Mouse (Mus musculus) lung, postnatal 10 days (tissue): ENCODE measurements around the gene Pacrg.

Experiments used
- DNase-seq: peaks from one replicate; pipeline ENCODE4 v3.0.0; 2021

Pacrg gene

DNA sequence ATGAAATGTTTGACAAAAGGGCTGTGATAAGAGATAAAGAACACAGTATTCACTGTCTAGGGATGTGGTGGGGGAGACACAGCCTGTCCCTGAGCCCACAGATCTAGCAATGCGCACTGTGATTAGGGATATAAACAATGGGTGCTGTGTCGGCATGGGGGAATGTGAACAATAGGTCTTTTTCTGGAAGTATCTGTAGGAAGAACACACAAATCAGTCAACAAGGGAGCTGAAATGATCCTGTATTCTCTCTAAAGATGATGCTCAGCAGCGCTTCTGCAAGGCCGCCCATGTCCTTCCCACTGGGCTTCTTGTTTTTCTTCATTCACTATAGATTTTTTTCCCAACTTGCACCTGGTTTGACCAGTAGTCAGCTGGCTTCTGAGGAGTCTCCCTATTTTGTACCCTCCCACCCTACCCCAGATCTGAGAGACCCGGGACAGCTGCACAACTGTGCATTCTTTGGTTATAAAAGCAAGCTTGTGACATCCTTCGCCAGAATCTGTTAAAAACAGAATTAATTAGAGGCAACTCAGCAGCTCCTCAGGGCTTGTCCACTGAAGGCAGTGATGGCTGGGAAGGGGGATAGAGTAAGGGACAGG, 356.1 kb downstream of the Pacrg start:
- no peak for DNase-seq

DNA sequence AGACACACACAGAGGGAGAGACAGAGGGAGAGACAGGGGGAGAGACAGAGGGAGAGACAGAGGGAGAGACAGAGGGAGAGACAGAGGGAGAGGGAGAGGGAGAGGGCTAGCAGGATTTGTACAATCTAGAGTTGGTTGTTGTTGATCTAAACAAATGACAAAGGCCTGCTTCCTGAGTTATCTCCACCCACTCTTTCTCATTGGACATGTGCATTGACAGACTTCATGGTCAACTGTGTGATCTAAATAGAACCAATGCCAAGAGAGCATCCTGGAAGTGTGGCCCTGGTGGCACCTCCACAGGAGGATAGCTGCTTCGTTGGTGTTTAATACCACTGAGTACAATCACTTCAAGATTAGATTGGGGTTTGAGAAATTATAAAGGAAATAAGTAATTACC, 359.0 kb downstream of the Pacrg start:
- no peak for DNase-seq

DNA sequence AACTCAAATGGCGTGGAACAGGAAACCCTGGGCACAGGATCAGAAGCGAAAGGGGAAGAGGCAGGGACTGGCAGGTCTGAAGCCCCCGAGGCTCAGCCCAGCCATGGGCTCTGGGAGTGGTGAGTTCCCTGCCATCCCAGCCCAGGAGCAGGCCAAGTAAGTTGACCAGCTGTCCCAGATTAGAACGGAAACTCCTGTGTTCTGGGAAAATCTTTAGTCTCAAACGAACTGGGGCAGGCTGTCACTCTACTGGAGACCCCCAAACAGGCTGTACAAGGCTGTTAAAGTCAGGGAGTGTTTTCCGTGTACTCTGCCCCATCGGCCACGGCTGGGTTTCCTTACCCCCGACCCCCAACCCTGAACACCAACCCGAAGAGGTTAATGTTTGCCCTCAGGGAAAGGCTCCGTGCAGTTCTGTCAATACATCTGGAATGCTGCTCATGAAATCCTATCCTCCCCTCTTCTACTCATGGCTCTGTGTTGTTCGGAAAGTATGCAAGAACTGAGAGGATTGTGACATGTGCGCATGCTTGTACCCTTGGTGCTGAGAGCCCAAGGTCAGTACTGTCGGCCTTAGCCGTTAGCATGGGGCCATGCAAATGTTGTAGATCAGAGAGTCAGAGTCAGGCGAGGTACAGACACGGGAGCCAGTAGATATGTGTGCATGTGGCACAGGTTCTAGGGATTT, 360.9 kb downstream of the Pacrg start:
- no peak for DNase-seq

DNA sequence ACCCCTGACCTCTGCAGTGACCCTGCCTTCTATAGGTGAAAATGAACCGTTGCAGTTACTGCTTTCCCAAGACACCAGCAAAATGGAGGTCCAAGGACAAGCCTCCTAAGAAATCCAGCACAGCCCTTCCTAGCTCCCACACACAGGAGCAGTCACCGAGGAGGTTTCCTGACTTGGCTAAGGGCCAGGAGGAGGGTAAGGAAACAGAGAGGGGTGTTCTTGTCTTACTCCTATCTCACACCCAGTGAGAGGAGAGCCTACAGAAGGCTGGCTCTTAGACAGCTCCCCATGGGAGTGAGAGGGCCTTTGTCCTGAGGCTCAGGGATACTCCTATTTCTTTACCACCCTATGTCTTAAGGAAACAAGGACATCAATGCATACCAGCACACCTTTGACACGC, 361.7 kb downstream of the Pacrg start:
- peak; percentile 19 for DNase-seq

DNA sequence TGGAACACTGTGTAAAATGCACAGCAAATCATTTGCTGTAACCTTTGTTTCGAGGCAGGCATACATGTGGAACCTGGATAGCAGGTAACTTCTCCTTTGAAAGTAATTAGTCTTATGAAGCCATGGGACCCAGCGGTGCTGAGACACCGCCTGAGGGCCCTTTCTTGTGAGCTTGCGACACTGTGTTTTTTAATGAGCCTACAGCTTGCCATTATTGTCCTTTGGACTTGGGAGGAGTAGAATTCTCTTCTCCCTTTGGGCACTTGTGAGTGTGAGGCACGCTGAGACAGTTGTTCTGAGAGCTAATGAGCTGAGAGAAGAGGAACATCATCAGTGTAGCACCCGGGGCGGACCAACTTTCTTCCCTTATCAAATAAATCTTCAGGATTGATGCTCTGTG, 363.3 kb downstream of the Pacrg start:
- DNase-seq, result no peak

DNA sequence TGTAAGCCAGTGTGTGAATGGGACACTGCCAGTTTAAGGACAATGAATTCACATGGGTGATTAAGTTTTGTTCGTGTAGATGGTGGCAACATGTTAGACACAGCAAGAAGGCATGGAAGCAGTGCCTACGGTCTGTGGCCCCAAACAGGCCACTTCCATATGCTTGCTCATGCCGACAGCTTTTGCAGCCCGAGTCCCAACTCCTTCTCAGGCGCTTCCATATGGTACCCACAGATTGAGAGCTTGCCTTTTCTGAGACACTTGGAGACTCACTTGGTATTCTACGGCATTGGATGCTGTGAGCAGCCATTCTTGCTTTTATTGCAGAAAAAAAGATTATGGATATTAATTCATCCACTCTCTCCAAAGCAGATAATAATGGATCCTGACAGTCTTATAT, 365.1 kb downstream of the Pacrg start:
- no peak for DNase-seq

DNA sequence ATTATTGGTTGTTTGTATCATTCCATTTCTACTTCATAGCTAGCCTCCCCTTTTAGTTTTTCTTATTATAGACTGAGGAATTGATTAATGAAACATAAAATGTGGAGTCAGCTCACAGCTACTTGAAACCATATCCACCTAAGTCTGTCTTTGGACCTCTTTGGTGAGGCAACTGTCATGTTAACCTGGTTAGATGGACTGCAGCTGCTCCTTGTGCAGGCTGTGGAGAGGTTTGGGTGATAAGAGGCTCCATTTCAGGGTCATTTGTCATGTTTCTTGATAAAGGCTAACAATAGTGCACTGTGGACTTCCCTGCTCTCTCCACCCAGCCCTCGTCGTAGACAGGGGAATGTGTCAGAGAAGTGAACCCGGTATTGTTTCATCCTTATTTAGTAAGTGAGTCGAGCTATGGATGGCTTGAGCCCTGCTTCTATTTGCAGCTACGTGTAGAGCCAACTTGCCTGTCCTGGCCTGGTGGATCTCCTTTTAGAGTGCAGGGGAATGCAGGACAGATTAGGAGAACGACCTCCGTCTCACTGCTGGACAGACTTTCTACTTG, 366.2 kb downstream of the Pacrg start:
- DNase-seq, result no peak

DNA sequence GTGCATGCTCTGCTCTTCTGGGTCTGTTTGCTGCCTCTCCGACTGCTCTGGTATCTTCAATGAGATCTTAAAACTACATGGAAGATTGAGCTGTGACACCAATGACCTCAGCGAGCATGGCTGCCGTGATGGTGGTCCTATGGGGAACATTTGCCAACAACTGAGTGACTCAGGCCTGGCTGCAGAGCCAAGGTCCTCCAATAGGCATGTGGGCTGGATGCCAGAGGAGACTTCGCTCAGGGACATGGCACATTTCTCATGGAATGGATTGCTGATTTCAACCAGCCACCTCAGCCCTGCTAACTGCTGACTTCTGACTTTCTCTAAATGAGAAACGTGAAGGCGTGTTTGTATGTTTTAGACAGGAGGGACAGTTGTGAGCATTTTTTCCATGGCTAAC, 366.9 kb downstream of the Pacrg start:
- DNase-seq, result no peak

DNA sequence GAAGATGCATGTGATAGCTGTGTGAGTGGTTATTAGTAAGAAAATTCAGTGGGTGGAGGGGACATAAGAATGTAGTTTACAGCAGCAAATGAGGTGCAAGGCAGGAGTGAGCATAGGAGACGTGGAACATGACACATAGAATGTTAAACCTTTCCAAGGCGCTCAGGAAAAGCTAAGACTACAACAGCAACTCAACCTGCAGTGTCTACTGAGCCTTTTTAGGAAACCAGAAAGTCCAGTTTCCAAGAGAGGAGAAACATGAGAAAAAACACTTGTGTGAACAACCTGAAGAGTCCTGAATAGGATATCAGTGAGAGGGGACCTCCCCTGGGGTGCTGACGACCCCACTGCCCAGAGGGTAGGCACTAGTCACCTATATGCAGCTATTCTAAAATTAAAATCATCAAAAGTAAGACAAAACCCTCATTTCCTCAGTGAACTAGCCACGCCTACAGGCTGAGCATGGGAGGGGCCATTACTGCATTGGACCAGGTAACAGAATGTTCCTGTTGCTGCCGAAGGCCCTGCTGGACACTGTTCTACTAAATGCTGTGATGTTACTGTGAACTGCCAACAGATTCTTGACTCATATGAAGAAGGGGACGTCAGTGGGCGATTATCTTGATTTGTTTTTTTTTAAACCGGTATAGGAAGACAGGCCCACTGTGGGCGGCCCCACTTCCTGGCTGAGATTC, 370.1 kb downstream of the Pacrg start:
- DNase-seq, result no peak

DNA sequence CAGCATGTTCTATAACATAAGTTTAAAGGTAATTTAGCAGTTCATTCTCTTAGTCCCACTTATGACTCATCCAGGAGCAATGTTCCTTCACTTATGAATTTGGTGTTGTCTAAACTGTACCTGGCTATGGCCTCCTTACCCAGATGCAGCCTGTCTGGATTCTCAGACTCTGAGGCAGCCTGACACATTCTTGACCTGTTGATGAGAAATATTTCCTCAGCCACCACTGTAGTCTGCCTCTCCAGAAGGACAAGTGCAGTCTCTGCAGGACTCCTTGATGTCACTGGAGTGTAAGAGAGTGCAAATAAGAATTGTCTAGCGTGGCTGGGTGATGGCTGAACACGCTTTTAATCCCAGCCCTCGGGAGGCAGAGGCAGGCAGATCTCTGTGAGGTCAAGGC, 373.0 kb downstream of the Pacrg start:
- DNase-seq, result no peak

DNA sequence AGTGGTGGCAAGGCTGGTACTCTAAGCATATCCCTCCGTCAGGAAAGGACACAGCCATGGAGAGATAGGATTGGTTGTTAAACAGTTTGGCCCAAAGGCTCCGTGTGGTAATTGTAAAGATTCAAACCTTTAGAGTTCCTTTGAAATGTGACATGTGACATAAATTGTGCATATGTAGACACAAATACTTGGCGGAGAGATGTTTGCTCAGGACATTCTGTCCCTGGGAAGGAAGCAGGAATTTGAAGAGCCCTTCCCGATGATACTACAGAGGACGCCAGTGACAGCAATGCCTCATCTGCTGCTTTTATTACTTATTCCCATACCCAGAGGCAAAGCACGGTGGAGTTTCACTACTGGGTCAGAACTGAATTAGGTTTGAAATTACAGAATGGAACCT, 374.6 kb downstream of the Pacrg start:
- no peak for DNase-seq

DNA sequence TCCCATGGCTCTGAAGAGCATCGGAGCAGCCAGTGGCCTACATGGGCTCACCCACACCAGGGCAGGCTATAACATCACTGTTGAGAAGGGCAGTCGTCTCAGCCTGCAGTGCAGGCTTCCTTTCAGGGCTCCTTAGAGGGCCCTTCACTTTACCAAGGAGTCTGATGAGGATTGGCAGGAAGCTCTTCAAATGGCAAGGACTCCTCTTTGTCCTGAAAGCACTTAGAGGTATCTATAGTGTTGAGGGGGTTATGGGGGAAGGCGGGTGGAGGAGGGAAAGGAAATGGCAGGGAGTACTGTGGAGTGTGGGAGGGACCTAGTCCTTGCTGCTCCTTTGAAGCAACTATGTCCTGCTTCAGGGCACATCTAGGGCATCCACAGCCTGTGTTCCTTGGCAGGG, 375.4 kb downstream of the Pacrg start:
- DNase-seq, result no peak

DNA sequence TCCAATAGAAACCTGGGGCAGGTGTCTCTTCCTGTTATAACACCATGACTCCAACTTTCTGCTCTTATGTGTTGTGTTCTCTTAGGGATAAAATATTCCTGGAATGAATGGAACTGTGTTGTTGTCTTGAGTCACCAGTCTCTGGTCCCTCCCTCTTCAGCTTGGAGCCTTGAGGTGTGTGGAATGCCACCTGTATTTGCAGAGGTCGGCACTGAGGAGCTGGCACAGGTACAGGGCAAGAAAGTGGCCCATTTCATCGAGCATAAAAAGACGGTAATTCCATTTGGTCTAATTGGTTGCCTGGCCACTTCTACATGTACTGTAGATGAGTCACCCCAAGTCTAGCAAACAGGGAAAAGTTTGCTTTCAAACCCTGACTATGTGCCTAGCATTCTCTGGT, 376.5 kb downstream of the Pacrg start:
- peak; percentile 60 for DNase-seq

DNA sequence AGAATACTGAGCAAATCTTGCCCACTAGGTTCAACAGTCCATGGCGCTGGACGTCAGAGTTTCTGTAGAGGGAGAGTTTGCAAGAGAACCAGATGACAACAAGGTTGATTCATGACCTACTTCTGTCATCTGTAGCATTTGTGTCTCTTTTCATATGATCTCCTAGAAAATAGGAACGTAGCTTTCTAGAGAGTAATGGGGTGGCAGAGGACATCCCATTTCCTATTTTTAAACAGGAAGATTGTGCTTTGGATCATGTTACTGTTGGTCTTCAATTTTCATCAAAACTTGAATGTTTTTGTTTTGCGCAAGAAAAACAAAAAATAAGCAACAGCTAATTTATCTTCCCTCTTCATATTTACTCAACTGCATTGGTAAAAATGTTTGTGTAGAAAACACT, 379.2 kb downstream of the Pacrg start:
- DNase-seq, result no peak

DNA sequence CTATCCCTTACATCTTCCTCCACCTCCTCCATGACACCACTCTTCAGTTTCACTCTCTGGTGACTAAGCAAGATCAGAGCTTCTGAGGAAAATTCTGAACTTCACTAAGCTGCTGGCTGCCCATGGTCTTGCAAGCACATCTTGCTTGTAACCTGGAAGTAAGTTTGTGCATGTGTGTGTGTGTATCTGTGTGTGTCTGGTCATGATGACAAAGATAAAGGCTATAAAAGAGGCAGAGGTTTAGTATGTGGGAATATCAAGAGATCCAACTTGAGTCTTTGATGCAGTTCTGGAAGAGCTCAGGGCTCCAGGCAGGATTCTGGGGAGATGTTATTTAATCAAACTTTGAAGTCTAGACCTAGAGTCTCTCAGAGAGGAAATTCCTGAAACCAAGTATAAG, 381.4 kb downstream of the Pacrg start:
- no peak for DNase-seq

DNA sequence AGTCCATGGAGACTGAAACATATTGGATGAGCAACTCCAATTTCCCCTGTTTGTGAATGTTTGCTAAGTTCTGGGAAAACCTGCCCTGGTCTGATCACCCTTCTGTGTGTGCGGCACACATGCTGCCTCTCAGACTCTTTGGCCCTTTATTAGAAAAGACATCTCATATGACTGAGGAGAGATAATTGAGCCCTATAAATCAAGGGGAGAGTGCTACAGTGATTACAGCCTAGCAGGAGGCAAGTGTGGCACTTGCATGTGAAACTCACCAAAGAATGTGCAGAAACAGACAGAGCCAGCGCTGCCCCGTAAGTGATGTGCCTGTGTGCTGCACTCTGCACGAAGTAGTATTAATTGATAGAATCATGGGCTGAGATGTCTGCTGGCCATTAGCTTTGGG, 383.7 kb downstream of the Pacrg start:
- no peak for DNase-seq

DNA sequence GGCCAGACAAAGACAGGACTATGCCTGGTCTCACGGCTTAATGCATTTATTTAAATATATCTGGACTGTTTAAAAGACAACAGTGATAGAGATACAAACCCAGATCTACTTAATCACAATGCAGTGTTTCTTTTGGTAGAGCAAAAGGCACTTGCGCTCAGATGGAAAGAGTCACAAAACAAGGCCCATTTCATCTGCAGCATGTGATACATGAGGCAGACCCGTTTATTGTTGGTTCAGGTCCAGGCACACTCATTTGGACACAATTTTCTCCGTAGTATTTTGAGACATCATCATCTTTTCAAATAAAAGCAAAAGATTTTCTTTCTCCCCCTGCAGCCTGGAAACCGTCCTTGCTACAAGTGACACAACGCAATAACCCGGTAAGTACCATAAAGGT, 384.1 kb downstream of the Pacrg start:
- DNase-seq, result no peak

DNA sequence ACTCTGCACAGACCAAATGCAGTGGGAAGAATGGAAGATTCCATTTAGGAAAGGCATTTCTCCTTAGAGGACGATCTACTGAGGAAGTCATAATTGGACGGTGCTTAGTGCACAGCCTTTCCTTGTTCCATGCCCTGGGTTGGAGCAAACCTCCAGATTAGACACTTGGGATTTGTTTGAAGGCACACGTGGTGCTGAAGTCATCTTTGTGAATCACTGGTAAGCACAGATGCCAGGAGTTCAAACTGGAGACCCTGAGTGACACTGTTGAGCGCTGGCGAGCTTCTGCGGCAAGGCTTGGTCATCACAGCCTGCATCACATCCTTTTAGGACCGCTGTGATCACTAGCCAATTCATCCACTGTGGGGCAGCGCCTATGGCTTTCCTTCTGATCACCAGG, 385.7 kb downstream of the Pacrg start:
- DNase-seq, result no peak

DNA sequence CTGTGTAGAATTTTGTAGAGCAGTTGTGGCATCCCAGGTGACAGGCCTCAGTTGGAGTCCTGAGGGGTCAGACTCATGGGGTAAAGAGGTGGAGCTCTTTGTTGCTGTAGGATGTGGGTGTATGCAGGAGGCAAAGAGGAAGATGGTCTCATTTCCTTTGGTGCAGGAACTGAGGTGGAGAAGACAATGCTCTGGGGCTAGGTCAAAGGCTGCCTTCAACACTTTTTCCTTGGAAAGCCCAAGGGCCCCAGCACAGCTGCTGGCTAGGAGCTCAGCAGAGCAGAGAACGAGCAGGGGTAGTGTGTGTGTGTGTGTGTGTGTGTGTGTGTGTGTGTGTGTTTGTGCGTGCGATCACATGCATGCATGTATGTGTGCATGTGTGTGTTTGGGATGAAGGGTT, 387.3 kb downstream of the Pacrg start:
- DNase-seq, result no peak

DNA sequence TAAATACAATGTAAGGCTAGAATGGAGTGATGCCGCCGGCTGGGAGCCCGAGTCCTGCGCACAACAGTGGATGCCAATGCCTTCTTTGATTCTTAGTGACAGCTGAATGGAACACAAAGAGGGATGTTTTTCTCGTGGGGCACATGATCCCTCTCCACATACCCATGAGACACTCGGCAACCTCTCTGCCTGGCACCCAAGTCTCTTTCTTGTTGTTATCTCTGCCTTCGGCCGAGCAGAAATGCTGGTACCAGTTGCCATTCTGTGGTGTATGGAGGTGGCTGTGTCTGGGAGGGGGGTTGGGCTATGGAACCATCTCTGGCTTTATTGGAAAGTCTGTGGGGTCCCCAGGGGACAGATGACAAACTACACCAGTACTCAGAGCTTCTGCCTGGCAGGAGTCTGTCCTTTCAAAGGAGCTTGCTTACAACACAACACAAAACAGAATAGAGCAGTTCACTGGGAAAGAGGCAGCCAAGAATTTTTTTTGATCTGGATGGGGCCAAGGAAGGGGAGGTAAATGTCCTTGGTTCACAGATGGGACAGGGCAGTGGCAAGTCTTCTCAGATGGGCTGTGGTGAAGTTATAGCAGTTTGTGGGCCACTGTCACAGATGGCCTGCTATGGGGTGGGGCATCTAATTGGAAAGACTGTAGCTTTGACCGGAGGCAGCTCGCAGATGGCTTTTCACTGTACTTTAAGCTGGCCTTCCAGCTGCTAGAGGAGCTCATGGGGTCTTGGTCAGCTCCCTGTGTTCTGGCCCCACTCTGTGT, 388.6 kb downstream of the Pacrg start:
- DNase-seq, result no peak

DNA sequence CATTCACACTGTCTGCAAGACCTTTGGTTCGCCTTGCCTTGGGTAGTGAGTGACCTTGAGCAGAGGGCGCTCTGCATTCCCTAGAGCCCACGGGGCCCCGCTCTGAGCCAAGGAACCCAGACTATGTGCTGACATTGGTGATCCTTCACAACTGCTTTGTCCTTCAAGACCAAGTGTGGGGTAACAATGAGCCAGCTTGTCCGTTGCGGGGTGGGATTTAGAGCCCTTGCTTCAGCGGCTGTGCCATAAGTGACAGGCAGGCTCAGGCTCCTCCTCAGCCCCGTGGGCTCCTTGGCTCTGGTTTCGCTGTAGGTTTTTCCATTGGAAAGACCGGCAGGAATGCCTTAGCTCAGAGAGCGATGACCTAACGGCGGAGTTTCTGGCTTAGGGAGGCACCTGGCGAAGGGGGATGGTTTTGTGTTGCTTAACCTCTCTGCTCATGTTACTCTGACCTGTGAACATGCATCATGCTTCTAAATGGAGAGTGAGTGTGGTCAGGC, 390.3 kb downstream of the Pacrg start:
- no peak for DNase-seq

DNA sequence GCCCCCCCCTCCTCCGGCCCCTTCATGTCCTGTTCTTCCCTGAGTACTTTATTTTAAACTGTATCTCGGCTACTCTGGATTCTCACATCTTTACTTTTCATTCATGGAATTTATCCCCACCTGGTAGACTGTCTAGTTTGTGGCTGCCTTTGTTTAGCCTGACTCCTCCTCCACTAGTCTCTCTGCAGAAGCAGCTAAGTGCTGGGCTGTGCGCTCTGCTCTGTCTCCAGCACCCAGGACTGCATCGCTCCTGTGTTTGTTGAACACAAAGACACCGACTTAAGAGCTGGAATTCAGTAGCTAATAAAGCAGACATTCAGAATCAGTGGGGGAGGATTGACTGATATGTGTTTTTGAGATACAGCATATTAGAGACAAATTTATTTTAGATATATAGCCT, 391.7 kb downstream of the Pacrg start:
- DNase-seq, result no peak

DNA sequence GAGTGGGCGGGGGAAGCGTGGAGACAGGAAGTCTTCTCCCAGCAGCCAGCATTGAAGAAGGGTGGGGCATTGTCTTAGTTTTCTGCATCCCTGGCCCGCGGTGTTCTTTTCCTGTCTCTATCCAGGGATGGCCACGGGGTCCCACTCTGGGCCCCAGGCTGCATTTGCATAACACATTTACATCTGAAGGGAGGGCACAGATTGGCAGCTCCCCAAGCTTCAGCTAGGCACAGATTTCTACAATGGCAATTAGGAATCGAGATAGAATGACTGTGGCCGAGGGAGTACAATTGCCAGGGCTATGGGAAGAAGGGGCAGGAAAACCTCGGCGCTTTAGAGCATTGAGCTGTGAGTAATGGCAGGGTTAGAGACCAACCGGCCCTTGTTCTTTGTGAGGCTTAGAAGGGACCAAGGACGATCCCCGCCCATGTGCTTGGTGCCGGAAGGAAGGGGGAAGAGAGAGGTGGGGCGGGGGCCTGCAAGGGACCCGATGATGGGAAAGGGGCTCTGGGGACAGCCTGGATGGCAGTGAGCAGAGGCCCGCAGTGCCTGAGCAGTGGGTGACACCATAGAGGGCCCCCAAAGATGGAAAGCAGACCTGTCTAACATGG, 398.5 kb downstream of the Pacrg start:
- peak; percentile 51 for DNase-seq
